Comparison of ENCODE assay signal across 8 mouse cellular contexts in the genomic region with DNA sequence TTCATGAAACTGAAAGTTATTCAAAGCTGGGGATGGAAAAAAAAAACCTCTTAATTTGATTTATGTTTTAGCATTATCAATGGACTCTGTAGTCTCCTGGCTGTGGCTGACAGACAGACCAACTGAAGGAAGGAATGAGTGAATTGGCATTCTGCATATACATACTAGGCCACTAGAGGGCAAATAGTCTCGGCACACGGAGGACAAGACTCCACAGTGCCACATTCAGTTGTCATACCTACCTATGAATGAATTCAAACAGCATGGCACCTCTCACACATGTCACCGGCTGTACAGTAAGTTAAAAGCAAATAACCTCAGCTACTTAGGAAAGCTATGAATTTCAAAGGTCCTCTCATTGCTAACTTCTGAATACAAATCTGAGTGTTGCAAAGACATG.
DNase-seq lines count a peak whose midpoint lies in the region; ATAC-seq and TF ChIP-seq lines count a peak whose summit lies in the region.

No protein-coding gene starts in this region.

- ATAC-seq in forebrain, embryonic 14.5 days = no peak
- no peak for ATAC-seq in forebrain, embryonic 13.5 days
- no peak for ATAC-seq in liver, embryonic 12.5 days
- ATAC-seq in monocyte, adult 5-6 weeks (replicated peaks; ENCODE audit: insufficient number of reproducible peaks, low FRiP score, low TSS enrichment, poor library complexity, severe bottlenecking) = no peak

- H3K36me3 ChIP-seq in forebrain, embryonic 14.5 days (ENCODE audit: control insufficient read depth, insufficient read depth, low read length) = no peaks in the 10 kb centered on the region
- H3K36me3 ChIP-seq in forebrain, embryonic 13.5 days (ENCODE audit: poor library complexity, severe bottlenecking) = no peaks in the 10 kb centered on the region
- no peaks in the 10 kb centered on the region for H3K36me3 ChIP-seq in liver, adult 2 months (ENCODE audit: control insufficient read depth, insufficient read depth, low read length)
- no peaks in the 10 kb centered on the region for H3K36me3 ChIP-seq in liver, embryonic 12.5 days
- no peaks in the 10 kb centered on the region for H3K36me3 ChIP-seq in splenic B cell, adult 2 months (ENCODE audit: control insufficient read depth, insufficient read depth, low read length, poor library complexity, severe bottlenecking)

- no peaks in the 10 kb centered on the region for H3K79me2 ChIP-seq in liver, adult 2 months (ENCODE audit: control insufficient read depth, insufficient read depth, low read length)

- H3K4me3 ChIP-seq in forebrain, embryonic 14.5 days (ENCODE audit: low read depth, low read length) = no peak overlapping the region
- no peak overlapping the region for H3K4me3 ChIP-seq in forebrain, embryonic 13.5 days
- no peak overlapping the region for H3K4me3 ChIP-seq in liver, adult 2 months (ENCODE audit: insufficient read depth, low read depth, low read length)
- no peak overlapping the region for H3K4me3 ChIP-seq in liver, embryonic 12.5 days

- no peak for TF ChIP-seq POLR2A in liver, adult 2 months (IDR thresholded peaks at IDR 0.05; ENCODE audit: extremely low read depth, insufficient read depth, low read length)

- H3K4me2 ChIP-seq in forebrain, embryonic 14.5 days (ENCODE audit: low read length) = no peak overlapping the region
- H3K4me2 ChIP-seq in forebrain, embryonic 13.5 days = no peak overlapping the region
- H3K4me2 ChIP-seq in liver, embryonic 12.5 days = no peak overlapping the region

- peak; percentile 73 for DNase-seq in forebrain, embryonic 14.5 days (ENCODE audit: low spot score)
- peak; percentile 29 for DNase-seq in liver, adult 2 months (ENCODE audit: extremely low read depth, low read depth, low spot score)
- DNase-seq in ZHBTc4 (ENCODE audit: low read depth, low spot score) = peak; percentile 34
- peak; percentile 16 to 38 for DNase-seq in kidney, postnatal 25 days
- peak; percentile 39 for DNase-seq in splenic B cell, adult 2 months (ENCODE audit: low read depth, low spot score)

- 16% methylated on average over 3 of the region's 3 CpGs for WGBS in forebrain, embryonic 14.5 days
- WGBS in forebrain, embryonic 13.5 days = 27% methylated on average over 3 of the region's 3 CpGs
- 28% methylated on average over 3 of the region's 3 CpGs for WGBS in liver, adult 2 months
- 25% methylated on average over 3 of the region's 3 CpGs for WGBS in liver, embryonic 12.5 days (ENCODE audit: insufficient replicate concordance)

- H3K27me3 ChIP-seq in forebrain, embryonic 14.5 days (replicated peaks; ENCODE audit: control insufficient read depth, insufficient read depth, low read length) = no peaks in the 10 kb centered on the region
- no peaks in the 10 kb centered on the region for H3K27me3 ChIP-seq in forebrain, embryonic 13.5 days
- no peaks in the 10 kb centered on the region for H3K27me3 ChIP-seq in liver, adult 2 months (ENCODE audit: control insufficient read depth, insufficient read depth, low read length)
- H3K27me3 ChIP-seq in liver, embryonic 12.5 days (replicated peaks) = no peaks in the 10 kb centered on the region
- no peaks in the 10 kb centered on the region for H3K27me3 ChIP-seq in splenic B cell, adult 2 months (ENCODE audit: control insufficient read depth, insufficient read depth, low read length, poor library complexity, severe bottlenecking)

- no peak overlapping the region for H3K9ac ChIP-seq in forebrain, embryonic 14.5 days (ENCODE audit: low read length)
- no peak overlapping the region for H3K9ac ChIP-seq in forebrain, embryonic 13.5 days
- no peak overlapping the region for H3K9ac ChIP-seq in liver, adult 2 months (ENCODE audit: low read depth, low read length)
- no peak overlapping the region for H3K9ac ChIP-seq in liver, embryonic 12.5 days

- TF ChIP-seq CTCF in liver, adult 2 months (IDR thresholded peaks at IDR 0.05; ENCODE audit: low read depth, low read length) = peak; percentile 54

- H3K9me3 ChIP-seq in forebrain, embryonic 14.5 days (replicated peaks; ENCODE audit: control insufficient read depth, low read length) = no peaks in the 10 kb centered on the region
- H3K9me3 ChIP-seq in forebrain, embryonic 13.5 days (replicated peaks) = no peaks in the 10 kb centered on the region
- no peaks in the 10 kb centered on the region for H3K9me3 ChIP-seq in liver, embryonic 12.5 days (replicated peaks)

- H3K27ac ChIP-seq in forebrain, embryonic 14.5 days (ENCODE audit: low read depth, low read length) = no peak overlapping the region
- H3K27ac ChIP-seq in forebrain, embryonic 13.5 days = no peak overlapping the region
- H3K27ac ChIP-seq in liver, adult 2 months (replicated peaks; ENCODE audit: insufficient read depth, low read depth, low read length) = no peak overlapping the region
- no peak overlapping the region for H3K27ac ChIP-seq in liver, embryonic 12.5 days

- no peaks in the 10 kb centered on the region; the same call in 1 of the 2 replicates for H3K4me1 ChIP-seq in forebrain, embryonic 14.5 days (ENCODE audit: control insufficient read depth, insufficient read depth, low read length)
- H3K4me1 ChIP-seq in forebrain, embryonic 13.5 days = no peaks in the 10 kb centered on the region
- no peaks in the 10 kb centered on the region for H3K4me1 ChIP-seq in liver, adult 2 months (ENCODE audit: control insufficient read depth, insufficient read depth, low read length)
- no peaks in the 10 kb centered on the region for H3K4me1 ChIP-seq in liver, embryonic 12.5 days
